Mouse (Mus musculus) intestine, embryonic 16.5 days (tissue): ENCODE measurements around the gene Sgtb. TPM values are rescaled to one million over a fixed set of nuclear protein-coding genes. Genes with fewer than 3 reads are reported as not detected.

ENCODE experiments used
- ATAC-seq: fragments of 200-750 bp; cut with Nextera tagmentation; 2 replicates; pipeline ENCODE4 v1.8.0; 2017; ENCODE audit warnings: moderate TSS enrichment, moderate library complexity
- H3K27ac ChIP-seq: fragments of 300-500 bp; sonication (generic); 2 replicates; pipeline ENCODE4 v1.5.1; 2014; ENCODE audit warnings: mild to moderate bottlenecking, low read length
- H3K27me3 ChIP-seq: fragments of 300-500 bp; sonication (generic); replicated peaks from 2 replicates; pipeline ENCODE4 v1.6.1; 2014; ENCODE audit warnings: low read length, control low read depth, mixed read lengths; ENCODE audit not compliant: control insufficient read depth, insufficient read depth
- H3K36me3 ChIP-seq: fragments of 300-500 bp; sonication (generic); 2 replicates; pipeline ENCODE4 v1.6.1; 2014; ENCODE audit warnings: low read length, control low read depth; ENCODE audit not compliant: control insufficient read depth, insufficient read depth
- H3K4me1 ChIP-seq: fragments of 300-500 bp; sonication (generic); 2 replicates; pipeline ENCODE4 v1.6.1; 2014; ENCODE audit warnings: low read length, control low read depth, mixed read lengths; ENCODE audit not compliant: control insufficient read depth, insufficient read depth
- H3K4me2 ChIP-seq: fragments of 300-500 bp; sonication (generic); 2 replicates; pipeline ENCODE4 v1.6.1; 2014; ENCODE audit warnings: low read depth, low read length, control low read depth
- H3K4me3 ChIP-seq: fragments of 300-500 bp; sonication (generic); 2 replicates; pipeline ENCODE4 v1.5.1; 2014; ENCODE audit warnings: mild to moderate bottlenecking, low read length
- H3K9ac ChIP-seq: fragments of 300-500 bp; sonication (generic); 2 replicates; pipeline ENCODE4 v1.6.1; 2014; ENCODE audit warnings: low read depth, low read length
- H3K9me3 ChIP-seq: fragments of 300-500 bp; sonication (generic); 2 replicates; pipeline ENCODE4 v1.6.1; 2016; ENCODE audit warnings: low read length, control low read depth; ENCODE audit not compliant: control insufficient read depth
- WGBS: fragments of 180-500 bp; shearing (Covaris S2); extraction: QIAGEN DNeasy Blood & Tissue Kit; methylation state at CpG from one replicate; pipeline ENCODE4 v1.1.7; 2014; 5-methylcytosine and 5-hydroxymethylcytosine counted together
- polyA plus RNA-seq: library from polyadenylated mRNA; unstranded; fragments of >200 nt; fragmentation: Nextera tagmentation; extraction: Ambion mirVana; gene quantifications from 2 replicates; pipeline ENCODE4 v1.2.1, GENCODE M21; 2015

Gene Sgtb
- polyA plus RNA-seq, 1 experiment from 2014 or later = 3.3 TPM

- H3K36me3 ChIP-seq = no peaks in the 10 kb centered on the region
- peak; percentile 28; the same call in 1 of the 2 replicates for ATAC-seq
- H3K27me3 ChIP-seq = no peaks in the 10 kb centered on the region
- peaks cover 2% of the 10 kb centered on the region; the same call in 1 of the 2 replicates for H3K4me1 ChIP-seq
- no peak overlapping the region for H3K27ac ChIP-seq
- WGBS = 52% methylated on average over 17 of the region's 17 CpGs
- H3K9me3 ChIP-seq = no peaks in the 10 kb centered on the region
- H3K4me2 ChIP-seq = peak overlapping the region; percentile 11; the same call in 1 of the 2 replicates
- H3K9ac ChIP-seq = no peak overlapping the region
- no peak overlapping the region for H3K4me3 ChIP-seq
These were observed 12.7 kb downstream of the Sgtb start for GRCm38 (mm10) chr13:104122078-104122840.

DNA sequence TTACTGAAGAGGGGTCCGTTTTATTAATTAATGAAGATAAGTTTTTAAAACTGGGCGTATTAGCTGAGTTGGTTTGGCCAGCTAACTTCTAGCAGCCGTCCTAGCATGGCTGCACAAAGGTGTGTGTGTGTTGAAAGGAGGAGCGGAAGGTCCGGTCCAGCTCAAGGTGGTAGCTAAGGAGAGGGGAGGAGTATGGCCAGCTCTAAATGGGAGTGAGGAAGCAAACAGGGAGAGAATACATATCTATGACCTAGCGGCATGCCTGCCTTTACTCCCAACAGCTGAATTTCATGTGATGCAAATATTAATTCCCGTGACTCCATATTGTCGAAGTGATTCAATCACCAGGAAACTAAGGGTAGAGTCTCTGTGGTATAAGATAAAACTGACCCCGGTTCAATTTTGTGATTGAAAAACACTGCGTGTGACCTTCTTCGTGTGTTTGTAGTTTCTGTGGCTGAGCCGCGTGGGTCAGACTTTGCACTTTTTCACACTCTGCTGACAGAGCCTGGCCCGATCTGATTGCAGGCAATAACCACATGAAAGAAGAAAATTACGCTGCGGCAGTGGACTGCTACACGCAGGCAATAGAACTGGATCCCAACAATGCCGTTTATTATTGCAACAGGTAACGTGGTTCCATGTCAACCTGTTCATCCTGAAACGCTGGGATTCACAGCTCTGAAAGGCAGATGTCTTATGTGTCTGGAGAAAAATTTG lies 14.3 kb downstream of the Sgtb start:
- no peaks in the 10 kb centered on the region for H3K36me3 ChIP-seq
- H3K9ac ChIP-seq = no peak overlapping the region
- no peak overlapping the region; the same call in 1 of the 2 replicates for H3K4me2 ChIP-seq
- no peak overlapping the region for H3K27ac ChIP-seq
- H3K4me1 ChIP-seq = peaks cover 2% of the 10 kb centered on the region; the same call in 1 of the 2 replicates
- H3K9me3 ChIP-seq = no peaks in the 10 kb centered on the region
- peak; percentile 85 for ATAC-seq
- WGBS = 83% methylated on average over 20 of the region's 20 CpGs
- no peaks in the 10 kb centered on the region for H3K27me3 ChIP-seq
- H3K4me3 ChIP-seq = no peak overlapping the region

GRCm38 (mm10) chr13:104132561-104132960 lies 23.0 kb downstream of the Sgtb start:
- Histone ChIP-seq H3K4me1 (no peaks in the 10 kb centered on the region), H3K27ac (no peak overlapping the region)
- WGBS = 84% methylated on average over 2 of the region's 2 CpGs

DNA sequence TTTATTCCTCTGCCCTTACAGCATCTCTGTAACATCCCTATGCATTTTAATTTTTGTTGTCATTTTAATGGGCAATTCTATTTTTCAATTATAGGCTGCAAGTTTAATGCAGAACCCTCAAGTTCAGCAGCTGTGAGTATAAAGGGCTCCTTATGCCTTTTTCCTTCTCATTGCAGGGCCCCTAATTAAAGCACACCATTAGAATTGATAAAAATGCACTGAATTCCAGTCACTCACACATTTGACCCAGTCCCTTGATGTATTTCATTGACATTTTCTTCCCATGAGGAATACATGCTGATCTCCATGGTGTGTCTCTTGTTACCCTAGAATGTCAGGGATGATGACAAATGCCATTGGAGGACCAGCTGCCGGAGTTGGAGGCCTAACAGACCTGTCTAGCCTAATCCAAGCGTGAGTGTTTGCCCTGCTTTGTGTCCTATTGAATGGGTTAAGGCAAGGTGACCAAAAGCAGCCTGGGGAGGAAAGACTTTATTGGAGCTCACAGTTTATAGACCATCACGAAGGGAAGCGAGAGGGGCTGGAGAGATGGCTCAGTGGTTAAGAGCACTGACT lies 25.1 kb downstream of the Sgtb start:
- H3K9ac ChIP-seq = no peak overlapping the region
- H3K27ac ChIP-seq = no peak overlapping the region
- 82% methylated on average over 4 of the region's 4 CpGs for WGBS
- H3K4me3 ChIP-seq = no peak overlapping the region
- no peaks in the 10 kb centered on the region for H3K36me3 ChIP-seq
- no peaks in the 10 kb centered on the region for H3K9me3 ChIP-seq
- no peaks in the 10 kb centered on the region for H3K27me3 ChIP-seq
- no peak for ATAC-seq
- no peak overlapping the region for H3K4me2 ChIP-seq
- no peaks in the 10 kb centered on the region for H3K4me1 ChIP-seq

More at GRCm38 (mm10) chr13:104132561-104132960, 23.0 kb downstream of the Sgtb start:
- Histone ChIP-seq H3K4me3 (no peak overlapping the region), H3K27me3 (no peaks in the 10 kb centered on the region), H3K36me3 (no peaks in the 10 kb centered on the region), H3K9ac (no peak overlapping the region), H3K9me3 (no peaks in the 10 kb centered on the region), H3K4me2 (no peak overlapping the region)
- ATAC-seq = no peak

DNA sequence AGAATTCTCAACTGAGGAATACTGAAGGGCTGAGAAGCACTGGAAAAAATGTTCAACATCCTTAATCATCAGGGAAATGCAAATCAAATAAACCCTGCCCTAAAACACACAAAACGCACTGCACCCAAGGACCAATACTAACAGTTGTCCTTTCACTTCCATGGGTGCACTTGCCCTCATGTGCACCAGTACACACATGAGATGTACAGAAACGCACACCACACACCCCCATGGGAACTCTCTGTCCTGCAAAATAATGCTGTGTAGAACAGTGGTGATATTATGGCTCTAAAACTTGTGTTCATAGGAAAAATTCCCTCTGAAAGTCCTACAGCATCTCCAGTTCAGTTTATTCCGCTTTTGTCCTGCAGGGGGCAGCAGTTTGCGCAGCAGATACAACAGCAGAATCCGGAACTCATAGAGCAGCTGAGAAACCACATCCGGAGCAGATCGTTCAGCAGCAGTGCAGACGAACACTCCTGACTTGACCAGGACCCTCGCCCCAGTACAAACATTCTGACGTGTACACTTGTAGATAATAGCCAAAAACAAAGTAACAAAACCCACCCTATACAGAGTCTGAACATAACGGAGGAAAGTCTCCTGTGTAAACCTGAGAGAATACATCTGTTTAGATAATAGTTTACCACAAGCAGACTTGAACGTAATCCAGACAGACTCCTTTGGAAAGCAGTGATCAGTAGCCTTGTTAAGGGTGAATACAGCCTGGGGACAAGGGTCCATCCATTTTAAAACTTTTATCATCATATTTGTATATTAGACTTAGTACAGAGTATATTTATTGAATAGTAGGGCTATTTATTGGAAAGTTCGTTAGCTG lies 30.0 kb downstream of the Sgtb start:
- ATAC-seq = 0 out of 2 replicates have a peak, but pooled peaks have one; percentile 23
- Histone ChIP-seq H3K36me3 (peaks cover 1% of the 10 kb centered on the region), H3K4me1 (no peaks in the 10 kb centered on the region), H3K27ac (no peak overlapping the region), H3K9ac (no peak overlapping the region), H3K4me3 (no peak overlapping the region; the same call in 1 of the 2 replicates), H3K27me3 (no peaks in the 10 kb centered on the region), H3K9me3 (no peaks in the 10 kb centered on the region), H3K4me2 (0 out of 2 replicates have a peak overlapping the region, but pooled peaks have one; percentile 26)
- 34% methylated on average over 13 of the region's 13 CpGs for WGBS

GRCm38 (mm10) chr13:104144871-104145270 lies 35.3 kb downstream of the Sgtb start:
- Histone ChIP-seq H3K4me1 (no peaks in the 10 kb centered on the region), H3K27ac (no peak overlapping the region), H3K9ac (no peak overlapping the region), H3K4me3 (no peak overlapping the region), H3K4me2 (no peak overlapping the region), H3K9me3 (no peaks in the 10 kb centered on the region), H3K36me3 (peaks cover 10% of the 10 kb centered on the region), H3K27me3 (no peaks in the 10 kb centered on the region)
- 78% methylated on average over 9 of the region's 9 CpGs for WGBS
- ATAC-seq = no peak

DNA sequence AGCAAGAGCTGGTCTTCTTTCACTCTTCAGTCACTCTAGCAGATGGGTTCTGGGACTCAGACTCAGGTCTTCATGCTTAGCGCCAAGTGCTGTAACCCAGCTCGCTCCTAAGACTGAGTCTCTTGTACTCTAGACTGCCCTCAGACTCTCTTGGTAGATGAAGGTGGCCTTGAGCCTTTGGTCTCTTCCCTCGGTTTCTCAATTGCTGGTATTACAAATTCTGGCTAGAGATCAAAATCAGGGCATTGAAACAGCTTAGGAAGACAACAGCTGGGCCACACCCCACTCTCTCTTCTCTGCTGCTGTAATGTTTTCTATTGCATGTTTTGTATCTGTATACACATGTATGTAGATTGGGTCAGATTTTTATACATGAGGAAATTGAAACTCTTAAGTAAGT lies 36.1 kb downstream of the Sgtb start:
- no peak for ATAC-seq
- peaks cover 10% of the 10 kb centered on the region for H3K36me3 ChIP-seq
- H3K27me3 ChIP-seq = no peaks in the 10 kb centered on the region
- H3K9me3 ChIP-seq = no peaks in the 10 kb centered on the region
- no peak overlapping the region for H3K4me2 ChIP-seq
- H3K4me3 ChIP-seq = no peak overlapping the region
- WGBS = 93% methylated on average over 3 of the region's 3 CpGs
- H3K4me1 ChIP-seq = no peaks in the 10 kb centered on the region
- H3K27ac ChIP-seq = no peak overlapping the region
- H3K9ac ChIP-seq = no peak overlapping the region

DNA sequence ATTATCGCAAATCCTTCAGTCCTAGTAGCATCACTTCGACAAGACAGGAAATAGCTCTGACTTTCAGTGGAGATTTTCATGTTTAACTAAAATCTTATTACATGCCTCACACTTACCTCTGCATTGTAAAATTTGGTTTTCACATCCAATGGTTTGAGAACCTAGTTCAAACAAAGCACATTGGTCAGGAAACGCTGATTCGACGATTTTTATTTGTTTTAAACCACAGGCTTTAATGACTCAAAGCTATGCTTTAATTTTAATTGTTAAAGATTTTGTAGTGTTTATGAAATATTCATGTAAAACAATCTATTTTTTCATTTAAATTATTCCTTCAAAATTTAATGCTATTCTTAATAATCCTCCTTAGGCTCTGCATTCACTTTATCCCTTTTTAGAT lies 44.6 kb downstream of the Sgtb start:
- Histone ChIP-seq H3K4me2 (no peak overlapping the region), H3K9ac (no peak overlapping the region), H3K4me3 (no peak overlapping the region), H3K9me3 (no peaks in the 10 kb centered on the region), H3K27ac (no peak overlapping the region), H3K27me3 (no peaks in the 10 kb centered on the region), H3K4me1 (no peaks in the 10 kb centered on the region), H3K36me3 (no peaks in the 10 kb centered on the region; the same call in 1 of the 2 replicates)
- WGBS = 92% methylated on average over 5 of the region's 5 CpGs
- no peak for ATAC-seq
